Mouse (Mus musculus) MEL (cell line): ENCODE results near the gene Zc3h12b. TPM values are rescaled to one million over a fixed set of nuclear protein-coding genes. Genes with fewer than 3 reads are reported as not detected.

Experiments used
- DNase-seq: peaks from one replicate; pipeline ENCODE4 v3.0.0; 2011; ENCODE audit warnings: low read depth, low spot score
- H3K27ac ChIP-seq: 2 replicates; pipeline ENCODE4 v1.5.1; 2012; ENCODE audit warnings: low read depth, mild to moderate bottlenecking, control low read depth, low read length, moderate library complexity; ENCODE audit not compliant: control insufficient read depth
- H3K27me3 ChIP-seq, 2 experiments: fragments of 150-350 bp in 1 of 2; sonication (generic) in 1 of 2; 2 replicates each; pipeline ENCODE4 v1.6.1; 2012; ENCODE audit warnings: low read length in 2 of 2, mild to moderate bottlenecking in 2 of 2, improper control_type of control experiment in 1 of 2, moderate library complexity in 1 of 2; ENCODE audit not compliant: insufficient read depth in 2 of 2, control insufficient read depth in 1 of 2
- H3K36me3 ChIP-seq, 2 experiments: 2 replicates each; pipeline ENCODE4 v1.6.1; 2012 to 2014; ENCODE audit warnings: low read length in 2 of 2, improper control_type of control experiment in 1 of 2, inconsistent platforms in 1 of 2, mild to moderate bottlenecking in 1 of 2; ENCODE audit not compliant: insufficient read depth in 2 of 2, control insufficient read depth in 1 of 2
- H3K4me1 ChIP-seq, 2 experiments: fragments of 150-350 bp in 1 of 2; sonication (generic) in 1 of 2; 2 replicates each; pipeline ENCODE4 v1.6.1; 2012; ENCODE audit warnings: low read length in 2 of 2, improper control_type of control experiment in 1 of 2, mild to moderate bottlenecking in 1 of 2; ENCODE audit not compliant: insufficient read depth in 2 of 2, control insufficient read depth in 1 of 2
- H3K4me3 ChIP-seq, 2 experiments: fragments of 150-350 bp in 1 of 2; sonication (generic) in 1 of 2; 2 replicates each; pipeline ENCODE4 v1.5.1; 2012; ENCODE audit warnings: low read depth in 2 of 2, low read length in 2 of 2, mild to moderate bottlenecking in 2 of 2, moderate library complexity in 2 of 2, control low read depth in 1 of 2, improper control_type of control experiment in 1 of 2; ENCODE audit not compliant: control insufficient read depth in 1 of 2, insufficient read depth in 1 of 2
- H3K79me2 ChIP-seq: 2 replicates; pipeline ENCODE4 v1.6.1; 2012; ENCODE audit warnings: mild to moderate bottlenecking, low read length, moderate library complexity; ENCODE audit not compliant: control insufficient read depth, poor library complexity, insufficient read depth
- H3K9ac ChIP-seq: 2 replicates; pipeline ENCODE4 v1.6.1; 2012; ENCODE audit warnings: low read depth, mild to moderate bottlenecking, control low read depth, low read length, moderate library complexity; ENCODE audit not compliant: control insufficient read depth, poor library complexity, severe bottlenecking
- H3K9me3 ChIP-seq: fragments of 150-350 bp; sonication (generic); replicated peaks from 2 replicates; pipeline ENCODE4 v1.6.1; 2012; ENCODE audit warnings: mild to moderate bottlenecking, low read length, improper control_type of control experiment, moderate library complexity; ENCODE audit not compliant: insufficient read depth
- CHD1 ChIP-seq: IDR thresholded peaks from 2 replicates; pipeline ENCODE4 v1.6.1; 2012; ENCODE audit warnings: low read depth, mild to moderate bottlenecking, inconsistent platforms, low read length, improper control_type of control experiment
- CHD2 ChIP-seq: IDR thresholded peaks from 2 replicates; pipeline ENCODE4 v1.6.1; 2011; ENCODE audit warnings: low read length, improper control_type of control experiment
- CTCF ChIP-seq, 3 experiments: IDR thresholded peaks in 2 of 3; conservative IDR thresholded peaks in 1 of 3; 2 replicates each; pipeline ENCODE4 v1.5.1; 2011 to 2012; ENCODE audit warnings: low read length in 3 of 3, low read depth in 2 of 3, mild to moderate bottlenecking in 2 of 3, improper control_type of control experiment in 1 of 3, inconsistent platforms in 1 of 3, mixed read lengths in 1 of 3, moderate library complexity in 1 of 3; ENCODE audit not compliant: control insufficient read depth in 1 of 3, insufficient read depth in 1 of 3, poor library complexity in 1 of 3, severe bottlenecking in 1 of 3
- ETS1 ChIP-seq: IDR thresholded peaks from 2 replicates; pipeline ENCODE4 v1.6.1; 2012; ENCODE audit warnings: low read depth, mild to moderate bottlenecking, inconsistent platforms, low read length, improper control_type of control experiment, moderate library complexity
- GATA1 ChIP-seq: IDR thresholded peaks from 2 replicates; pipeline ENCODE4 v1.6.1; 2011; ENCODE audit warnings: low read depth, low read length, improper control_type of control experiment
- MAX ChIP-seq: IDR thresholded peaks from 2 replicates; pipeline ENCODE4 v1.6.1; 2011; ENCODE audit warnings: low read length, improper control_type of control experiment
- NELFE ChIP-seq: IDR thresholded peaks from 2 replicates; pipeline ENCODE4 v1.6.1; 2011; ENCODE audit warnings: low read depth, low read length, improper control_type of control experiment
- POLR2A ChIP-seq, 2 experiments: IDR thresholded peaks; 2 replicates each; pipeline ENCODE4 v1.6.1; 2011 to 2012; ENCODE audit warnings: low read length in 2 of 2, mild to moderate bottlenecking in 2 of 2, control low read depth in 1 of 2, improper control_type of control experiment in 1 of 2, low read depth in 1 of 2, moderate library complexity in 1 of 2; ENCODE audit not compliant: control insufficient read depth in 1 of 2, insufficient read depth in 1 of 2, poor library complexity in 1 of 2
- RAD21 ChIP-seq: IDR thresholded peaks from 2 replicates; pipeline ENCODE4 v1.6.1; 2011; ENCODE audit warnings: mild to moderate bottlenecking, low read depth, low read length, improper control_type of control experiment
- SIN3A ChIP-seq: IDR thresholded peaks from 2 replicates; pipeline ENCODE4 v1.6.1; 2012; ENCODE audit warnings: low read length, improper control_type of control experiment, inconsistent platforms
- UBTF ChIP-seq: IDR thresholded peaks from 2 replicates; pipeline ENCODE4 v1.6.1; 2012; ENCODE audit warnings: low read depth, mild to moderate bottlenecking, inconsistent platforms, low read length, improper control_type of control experiment, moderate library complexity, borderline replicate concordance; ENCODE audit not compliant: insufficient read depth
- USF2 ChIP-seq, 2 experiments: IDR thresholded peaks; 2 replicates each; pipeline ENCODE4 v1.6.1; 2011 to 2012; ENCODE audit warnings: improper control_type of control experiment in 2 of 2, low read length in 2 of 2, borderline replicate concordance in 1 of 2, inconsistent platforms in 1 of 2, low read depth in 1 of 2, mild to moderate bottlenecking in 1 of 2; ENCODE audit not compliant: insufficient read depth in 1 of 2
- ZMIZ1 ChIP-seq: IDR thresholded peaks from 2 replicates; pipeline ENCODE4 v1.6.1; 2012; ENCODE audit warnings: low read depth, mild to moderate bottlenecking, inconsistent platforms, low read length, improper control_type of control experiment, moderate library complexity
- polyA plus RNA-seq, 2 experiments: library from polyadenylated mRNA; stranded (reverse) in 1 of 2; unstranded in 1 of 2; fragments of >175 nt in 1 of 2; fragments of >200 nt in 1 of 2; gene quantifications; 2 replicates each; pipeline versions ENCODE4 v1.2.1 to v1.2.4; 2012; ENCODE audit warnings: low replicate concordance in 2 of 2, low read depth in 1 of 2; ENCODE audit not compliant: insufficient read length in 2 of 2, insufficient read depth in 1 of 2, missing spikeins in 1 of 2
- total RNA-seq: library from RNA; depleted of rRNA; stranded (reverse); fragments of 300-350 nt; gene quantifications from 2 replicates; pipeline ENCODE4 v1.2.3, GENCODE M21; 2012

Gene Zc3h12b
- total and polyA plus RNA-seq, 3 experiments = under 0.01 to 0.17 TPM; not detected in 1

- no peak for DNase-seq
- Histone ChIP-seq H3K4me3 (no peak overlapping the region), H3K9me3 (no peaks in the 10 kb centered on the region)
These were observed 90.3 kb downstream of the Zc3h12b start for GRCm38 (mm10) chrX:95801790-95802189.

GRCm38 (mm10) chrX:95852806-95853205, 141.3 kb downstream of the Zc3h12b start:
- H3K27ac ChIP-seq = no peak overlapping the region
- no peaks in the 10 kb centered on the region for H3K27me3 ChIP-seq
- H3K9me3 ChIP-seq = no peaks in the 10 kb centered on the region
- no peak for DNase-seq
- no peaks in the 10 kb centered on the region for H3K36me3 ChIP-seq
- H3K9ac ChIP-seq = no peak overlapping the region
- H3K4me1 ChIP-seq = no peaks in the 10 kb centered on the region
- H3K4me3 ChIP-seq = no peak overlapping the region
- no peaks in the 10 kb centered on the region for H3K79me2 ChIP-seq
- TF ChIP-seq CTCF (IDR thresholded peaks at IDR 0.05 in 2 of 3, conservative IDR thresholded peaks at IDR 0.05 in 1 of 3; ENCODE audit: control insufficient read depth in 1 of 3, insufficient read depth in 1 of 3, low read depth in 2 of 3, low read length in 3 of 3, poor library complexity in 1 of 3, severe bottlenecking in 1 of 3) (no peak), CHD1 (no peak), UBTF (no peak), SIN3A (no peak), MAX (no peak)

More at GRCm38 (mm10) chrX:95801790-95802189, 90.3 kb downstream of the Zc3h12b start:
- Histone ChIP-seq H3K9ac (no peak overlapping the region), H3K4me1 (no peaks in the 10 kb centered on the region), H3K27ac (no peak overlapping the region), H3K79me2 (no peaks in the 10 kb centered on the region), H3K36me3 (no peaks in the 10 kb centered on the region), H3K27me3 (no peaks in the 10 kb centered on the region)
- no peak for TF ChIP-seq RAD21

- H3K79me2 ChIP-seq = no peaks in the 10 kb centered on the region
- H3K4me3 ChIP-seq = no peak overlapping the region
- no peaks in the 10 kb centered on the region for H3K9me3 ChIP-seq
- no peaks in the 10 kb centered on the region for H3K4me1 ChIP-seq
- no peak overlapping the region for H3K9ac ChIP-seq
- H3K27me3 ChIP-seq = no peaks in the 10 kb centered on the region
- no peak overlapping the region for H3K27ac ChIP-seq
- no peak for DNase-seq
- H3K36me3 ChIP-seq = no peaks in the 10 kb centered on the region
- TF ChIP-seq USF2 (IDR thresholded peaks at IDR 0.05; ENCODE audit: borderline replicate concordance in 1 of 2, insufficient read depth in 1 of 2, low read depth in 1 of 2, low read length in 2 of 2) = no peak
- no peak for TF ChIP-seq ZMIZ1
- no peak for TF ChIP-seq CHD2
- TF ChIP-seq POLR2A (IDR thresholded peaks at IDR 0.05; ENCODE audit: control insufficient read depth in 1 of 2, insufficient read depth in 1 of 2, low read depth in 1 of 2, low read length in 2 of 2, poor library complexity in 1 of 2) = no peak
- TF ChIP-seq GATA1 = no peak
- no peak for TF ChIP-seq ETS1
- no peak for TF ChIP-seq UBTF
- no peak for TF ChIP-seq NELFE
- TF ChIP-seq, all 39 proteins: peak for 0
These were observed 169.6 kb downstream of the Zc3h12b start for GRCm38 (mm10) chrX:95881111-95881510.
